Mouse (Mus musculus) bone marrow macrophage, adult 2 months (primary cell): ENCODE measurements at regions not wholly inside any gene's neighbourhood (a gene's known extent, or its start where the extent isn't known, plus 50 kb on each side); places are given as distances from the start of the nearest gene placed in this dataset.

ENCODE experiments used
- CTCF ChIP-seq: IDR thresholded peaks from 2 replicates; pipeline ENCODE4 v1.5.1; 2012; ENCODE audit warnings: low read depth, mild to moderate bottlenecking, low read length, moderate library complexity
- POLR2A ChIP-seq: IDR thresholded peaks from 2 replicates; pipeline ENCODE4 v1.6.1; 2012; ENCODE audit warnings: mild to moderate bottlenecking, low read depth, low read length, borderline replicate concordance

- TF ChIP-seq POLR2A (no peak), CTCF (no peak)
These were observed 190.4 kb downstream of the Nr2f2 start for GRCm38 (mm10) chr7:70176086-70176485.
